Mouse (Mus musculus): ENCODE measurements around the gene Hist2h2be. TPM values are rescaled to one million over a fixed set of nuclear protein-coding genes. Genes with fewer than 3 reads are reported as not detected.
"Not testable (repeated sequence)": the region's sequence is repeated elsewhere in the genome, so short reads cannot be mapped to it uniquely, and the experiment has no call there.

Hist2h2be gene
- total RNA-seq, 2 experiments from 2014 or later: 4.2 to 6.2 TPM

DNA sequence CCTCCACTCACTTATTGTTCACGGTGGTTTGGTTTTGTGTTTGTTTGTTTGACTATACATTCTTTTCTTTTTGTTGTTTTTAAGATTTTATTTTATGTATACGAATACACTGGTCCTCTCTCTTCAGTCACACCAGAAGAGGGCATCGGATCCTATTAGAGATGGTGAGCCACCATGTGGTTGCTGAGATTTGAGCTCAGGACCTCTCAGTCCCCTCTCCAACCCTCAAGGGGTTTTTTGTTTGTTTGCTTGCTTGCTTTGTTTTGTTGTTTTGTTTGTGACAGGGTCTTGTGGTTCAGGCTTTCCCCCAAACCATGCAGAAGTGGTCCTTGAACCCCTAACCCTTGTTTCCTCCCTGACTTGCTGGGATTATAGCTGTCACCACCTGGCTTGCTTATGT is 40.7 kb downstream of the Hist2h2be start:
- DNase-seq (ENCODE audit: low spot score): no peak

DNA sequence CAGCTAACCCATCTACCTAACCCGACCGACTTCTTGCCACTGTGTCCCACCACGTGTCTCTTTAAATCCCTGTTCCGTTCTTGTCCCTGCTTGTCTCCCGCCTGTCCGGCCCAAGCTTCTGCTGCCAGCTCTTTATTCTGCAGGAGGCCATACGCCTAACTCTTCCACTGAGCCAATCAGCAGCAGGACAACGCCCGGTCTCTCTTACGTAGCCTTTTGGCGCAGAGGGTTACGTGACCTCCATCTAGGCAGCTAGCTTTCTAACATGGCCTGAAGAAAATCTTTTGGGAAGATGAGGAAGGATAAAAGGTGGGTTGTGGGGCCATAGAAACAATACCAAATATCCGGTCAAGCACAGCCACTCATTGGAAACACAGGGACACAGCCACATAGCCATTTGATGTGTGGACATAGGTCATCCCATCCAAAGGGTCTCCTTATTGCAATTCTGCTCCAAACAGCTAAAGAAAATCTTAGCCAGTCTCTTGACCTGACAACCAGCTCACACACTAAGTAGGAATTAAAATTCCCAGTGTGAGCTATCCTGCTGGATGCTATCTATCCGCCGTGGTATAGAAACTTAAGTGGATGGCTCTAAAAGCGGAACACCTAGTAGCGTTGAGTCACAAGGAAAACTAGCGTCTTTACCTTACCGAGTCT is 41.4 kb downstream of the Hist2h2be start:
- peak; percentile 90 for DNase-seq (ENCODE audit: low spot score)

DNA sequence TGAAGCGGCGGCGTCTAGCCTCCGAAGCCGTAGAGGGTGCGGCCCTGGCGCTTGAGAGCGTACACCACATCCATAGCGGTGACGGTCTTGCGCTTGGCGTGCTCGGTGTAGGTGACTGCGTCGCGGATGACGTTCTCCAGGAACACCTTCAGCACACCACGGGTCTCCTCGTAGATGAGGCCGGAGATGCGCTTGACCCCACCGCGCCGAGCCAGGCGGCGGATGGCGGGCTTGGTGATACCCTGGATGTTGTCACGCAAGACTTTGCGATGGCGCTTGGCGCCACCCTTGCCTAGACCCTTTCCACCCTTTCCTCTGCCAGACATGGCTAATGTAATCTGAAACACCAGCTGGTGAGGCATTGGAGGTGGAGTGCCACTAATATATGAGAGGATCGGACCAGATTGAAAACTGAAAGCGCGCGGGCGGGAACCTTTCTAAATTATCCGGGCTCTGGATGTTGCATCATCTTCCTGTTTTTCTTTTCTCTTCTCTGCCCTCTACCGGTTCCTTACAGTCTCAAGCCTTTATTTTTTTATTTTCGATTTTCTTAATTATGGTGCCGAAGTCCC is 42.1 kb downstream of the Hist2h2be start, which contains the start of gene Hist2h4:
Gene Hist2h4, minus strand, starts transcription at position 333 of the 572 bp plus-strand sequence.
- peak; percentile 98 for DNase-seq (ENCODE audit: low spot score)

DNA sequence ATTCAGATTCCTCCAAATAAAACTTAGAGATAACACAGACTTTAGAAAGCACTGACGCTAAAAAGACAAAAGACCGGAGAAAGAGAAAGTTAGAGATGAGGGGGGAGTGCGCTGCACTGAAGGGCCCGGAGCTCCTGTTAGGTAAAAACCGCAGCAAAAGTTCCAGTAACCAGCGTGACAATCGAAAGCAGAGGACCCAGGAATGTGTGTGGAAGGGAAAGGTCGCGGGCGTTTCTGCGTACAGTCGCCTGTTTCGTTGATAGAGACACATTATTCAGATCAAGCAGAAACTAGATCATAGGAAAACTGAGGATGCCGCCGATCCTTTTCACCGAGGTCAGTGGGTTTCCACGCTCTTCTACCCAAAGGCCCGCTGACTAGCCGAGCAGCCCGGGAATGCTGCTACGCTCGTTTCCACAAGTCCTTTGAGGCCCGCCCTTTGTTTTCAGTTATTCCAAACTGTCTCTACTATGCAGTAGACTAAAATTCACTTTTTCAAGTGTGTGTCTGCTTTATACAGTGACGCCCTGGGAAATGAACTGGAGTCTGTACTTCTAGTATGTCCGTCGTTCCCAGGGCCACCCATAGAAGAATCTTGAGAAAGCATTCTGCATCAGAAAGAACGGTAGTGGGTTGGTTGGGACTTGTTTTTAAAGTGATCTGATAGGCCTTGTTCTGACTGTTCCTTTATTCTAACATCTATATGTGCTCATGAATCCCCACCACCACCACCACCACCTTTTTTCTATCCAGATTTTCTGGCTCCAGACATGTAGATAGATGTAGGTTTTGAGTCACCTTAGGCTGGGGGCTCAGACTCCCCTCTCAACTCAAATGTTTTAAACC is 42.9 kb downstream of the Hist2h2be start:
- DNase-seq (ENCODE audit: low spot score): no peak

DNA sequence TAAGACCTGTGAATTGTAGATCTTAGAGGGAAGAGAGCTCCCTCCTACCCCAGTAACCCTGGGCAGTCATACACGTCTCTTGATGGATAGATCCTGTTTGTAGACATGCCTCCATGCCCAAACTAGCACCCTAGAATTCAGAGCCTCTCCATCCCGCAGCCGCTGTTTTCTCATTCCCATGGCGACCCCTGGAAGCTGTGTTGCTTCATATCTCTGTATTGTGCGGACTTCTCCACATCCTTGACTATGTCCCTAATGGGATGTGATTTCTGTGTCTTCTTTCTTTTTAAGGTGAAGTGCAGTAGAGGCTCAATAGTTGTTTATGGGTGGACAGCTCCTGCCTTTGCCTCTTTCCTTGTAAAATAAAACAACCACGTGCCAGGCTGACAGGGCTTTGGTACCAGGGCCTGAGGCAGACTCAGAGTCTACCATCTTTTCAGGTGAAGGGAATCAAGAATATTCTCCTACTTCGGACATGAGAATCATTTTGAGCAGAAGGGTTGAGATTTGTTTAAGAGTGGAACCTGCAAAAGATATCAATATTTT is 43.6 kb downstream of the Hist2h2be start:
- DNase-seq (ENCODE audit: low spot score): no peak

DNA sequence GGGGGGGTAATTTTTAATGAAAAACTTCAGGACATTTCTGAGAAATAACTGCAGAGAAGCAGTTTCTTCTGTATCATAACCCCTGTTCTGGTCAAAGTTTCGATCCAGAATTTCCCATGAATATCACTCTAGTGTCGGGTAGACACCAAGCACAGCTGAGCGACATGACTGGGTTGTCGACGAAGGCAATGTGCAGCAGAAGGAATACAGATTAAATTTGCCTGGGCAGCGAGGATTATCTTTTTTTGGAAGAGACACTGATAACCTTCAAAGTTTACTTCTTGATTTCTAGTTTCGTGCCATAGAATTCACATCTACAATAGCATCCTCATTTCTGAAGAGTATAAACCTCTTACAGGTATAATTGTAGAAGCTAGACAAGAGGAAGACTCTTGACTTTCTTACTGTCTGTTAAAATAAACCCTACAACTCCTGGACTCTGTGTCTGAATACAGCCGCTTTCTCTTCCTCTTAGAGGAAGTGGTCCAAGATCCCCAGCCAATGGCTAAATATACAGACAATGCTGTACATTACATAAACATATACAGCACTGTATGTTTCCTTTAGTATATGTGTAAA is 45.3 kb downstream of the Hist2h2be start:
- no peak for DNase-seq (ENCODE audit: low spot score)

DNA sequence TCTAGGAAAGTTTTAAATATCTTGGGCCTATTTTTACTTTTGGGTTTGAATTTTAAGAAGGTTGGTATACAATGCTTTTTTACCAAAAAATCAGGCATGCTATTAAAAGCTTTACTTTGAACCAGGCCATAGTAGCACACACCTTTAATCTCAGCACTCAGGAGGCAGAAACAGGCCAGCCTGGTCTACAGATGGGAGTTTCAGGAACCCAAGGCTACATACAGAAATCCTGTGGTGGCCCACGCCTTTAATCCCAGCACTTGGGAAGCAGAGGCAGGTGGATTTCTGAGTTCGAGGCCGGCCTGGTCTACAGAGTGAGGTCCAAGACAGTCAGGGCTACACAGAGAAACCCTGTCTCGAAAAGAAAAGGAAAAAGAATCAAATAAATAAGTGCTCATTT is 46.6 kb downstream of the Hist2h2be start:
- no peak for DNase-seq (ENCODE audit: low spot score)

DNA sequence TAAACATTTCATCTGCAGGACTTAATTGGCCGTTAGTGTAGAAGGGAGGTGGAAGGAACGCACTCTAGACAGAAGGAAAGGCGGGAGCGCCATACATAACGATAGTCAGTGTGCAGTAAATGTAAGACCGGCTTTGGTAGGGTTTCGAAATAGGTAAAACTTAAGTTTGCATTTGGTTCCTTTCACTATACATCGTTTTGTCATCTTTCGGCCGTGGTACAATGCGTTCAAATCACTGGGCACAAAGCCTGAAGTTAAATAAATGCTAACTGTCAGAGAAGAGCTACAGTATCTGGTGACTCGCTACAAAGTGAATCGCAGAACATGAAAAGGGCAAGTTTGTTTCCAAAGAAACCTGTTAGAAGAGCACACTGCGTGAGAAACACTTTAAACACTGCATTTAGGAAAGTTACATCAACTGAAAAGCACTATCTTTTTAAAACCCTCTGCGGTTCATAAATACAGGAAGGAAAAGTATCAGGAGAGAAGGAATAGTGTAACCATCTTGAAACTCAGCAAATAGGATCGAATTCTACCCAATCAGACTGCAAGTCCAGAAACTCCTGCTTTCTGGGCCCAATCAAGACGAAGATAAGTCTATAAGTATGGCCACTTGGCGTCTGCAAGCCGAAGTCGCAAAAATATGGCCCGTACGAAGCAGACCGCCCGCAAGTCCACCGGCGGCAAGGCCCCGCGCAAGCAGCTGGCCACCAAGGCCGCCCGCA is 47.3 kb downstream of the Hist2h2be start, which contains the start of gene Hist2h3b:
Gene Hist2h3b, plus strand, starts transcription at position 604 of the 725 bp plus-strand sequence.
- peak; percentile 74 for DNase-seq (ENCODE audit: low spot score)

DNA sequence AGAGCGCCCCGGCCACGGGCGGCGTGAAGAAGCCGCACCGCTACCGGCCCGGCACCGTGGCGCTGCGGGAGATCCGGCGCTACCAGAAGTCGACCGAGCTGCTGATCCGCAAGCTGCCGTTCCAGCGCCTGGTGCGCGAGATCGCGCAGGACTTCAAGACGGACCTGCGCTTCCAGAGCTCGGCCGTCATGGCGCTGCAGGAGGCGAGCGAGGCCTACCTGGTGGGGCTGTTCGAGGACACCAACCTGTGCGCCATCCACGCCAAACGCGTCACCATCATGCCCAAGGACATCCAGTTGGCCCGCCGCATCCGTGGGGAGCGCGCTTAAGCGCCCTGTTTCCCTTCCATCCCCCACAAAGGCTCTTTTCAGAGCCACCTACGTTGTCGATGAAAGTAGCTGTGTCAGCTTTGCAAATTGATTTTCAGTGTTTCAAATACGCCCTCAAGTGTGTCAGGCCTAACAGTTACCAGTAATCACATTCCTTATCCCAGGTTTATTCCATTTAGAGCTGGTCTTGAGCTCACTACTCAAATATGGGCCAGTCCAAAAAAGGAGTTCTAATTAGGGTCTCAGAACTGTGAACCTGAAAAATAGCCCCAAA is 48.0 kb downstream of the Hist2h2be start:
- not testable (repeated sequence) for DNase-seq (ENCODE audit: low spot score)

DNA sequence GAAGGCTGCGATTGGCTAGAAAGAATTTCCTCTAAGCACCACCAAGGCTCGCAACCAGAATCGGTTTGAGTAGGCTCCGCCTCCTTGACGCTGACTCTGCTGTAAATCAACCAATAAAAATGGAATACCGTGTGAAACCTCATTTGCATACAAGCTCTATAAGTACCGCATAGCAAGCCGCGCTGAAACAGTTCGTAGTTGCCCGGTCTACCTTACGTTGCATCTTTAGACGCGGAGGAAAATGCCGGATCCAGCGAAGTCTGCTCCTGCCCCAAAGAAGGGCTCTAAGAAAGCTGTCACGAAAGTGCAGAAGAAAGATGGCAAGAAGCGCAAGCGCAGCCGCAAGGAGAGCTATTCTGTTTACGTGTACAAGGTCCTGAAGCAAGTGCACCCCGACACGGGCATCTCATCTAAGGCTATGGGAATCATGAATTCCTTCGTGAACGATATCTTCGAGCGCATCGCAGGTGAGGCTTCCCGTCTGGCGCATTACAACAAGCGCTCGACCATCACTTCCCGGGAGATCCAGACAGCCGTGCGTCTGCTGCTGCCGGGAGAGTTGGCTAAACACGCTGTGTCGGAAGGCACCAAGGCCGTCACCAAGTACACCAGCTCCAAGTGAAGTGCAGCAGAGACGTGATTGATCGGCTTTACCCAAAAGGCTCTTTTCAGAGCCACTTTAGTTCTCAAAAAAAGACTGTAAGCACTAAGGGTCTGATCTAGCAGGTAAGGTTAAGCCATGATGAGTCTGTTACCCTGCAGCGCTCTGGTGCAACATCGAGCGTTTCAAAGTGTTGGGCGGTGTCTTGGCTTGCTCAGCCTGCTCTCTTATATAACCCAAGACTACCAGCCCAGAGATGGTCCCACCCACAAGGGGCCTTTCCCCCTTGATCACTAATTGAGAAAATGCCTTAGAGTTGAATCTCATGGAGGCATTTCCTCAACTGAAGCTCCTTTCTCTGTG is 48.9 kb downstream of the Hist2h2be start, which contains the start of gene Hist2h2bb:
Gene Hist2h2bb, plus strand, starts transcription at position 242 of the 964 bp plus-strand sequence.
- peak; percentile 92 for DNase-seq (ENCODE audit: low spot score)

Small RNAs within 50 kb of the gene (microRNA-seq; reads per million reads assigned to microRNA genes)
- not detected for gene Gm44492
- not detected for gene Gm47311
- not detected for gene Gm47313

Other genes with a start within 250 kb of the Hist2h2be start
- gene Plekho1, start 225.1 kb upstream of the Hist2h2be start, total RNA-seq (2021): 10 to 100 TPM; 13.9 to 22.0 TPM
- gene Vps45, start 162.7 kb upstream of the Hist2h2be start, total RNA-seq (2021): 10 to 100 TPM; 19.6 to 19.8 TPM
- 10 to 100 TPM; 57.4 to 58.2 TPM for gene Otud7b, start 116.6 kb upstream of the Hist2h2be start, total RNA-seq (2021)
- gene Mtmr11, start 59.1 kb upstream of the Hist2h2be start, total RNA-seq (2021): 1 to 10 TPM; 2.0 to 3.1 TPM
- gene Sf3b4, start 48.8 kb upstream of the Hist2h2be start, total RNA-seq (2021): 10 to 100 TPM; 12.1 to 14.4 TPM
- gene Sv2a, start 40.0 kb upstream of the Hist2h2be start, total RNA-seq (2021): under 1 TPM; 0.17 to 0.21 TPM
- 10 to 100 TPM; 27.8 to 31.6 TPM for gene Bola1, start 1.4 kb upstream of the Hist2h2be start, total RNA-seq (2021)
- gene Hist2h2ab, start 1.3 kb upstream of the Hist2h2be start, total RNA-seq (2021): 1 to 10 TPM in 1 of 2 experiments, under 1 TPM in 1; 0.62 to 1.8 TPM
- 10 to 100 TPM in 1 of 2 experiments, 1 to 10 TPM in 1; 6.7 to 12.5 TPM for gene Hist2h2ac, start 239 bp upstream of the Hist2h2be start, total RNA-seq (2021)
- gene Hist2h3c2, start 18.0 kb downstream of the Hist2h2be start, total RNA-seq (2021): 1 to 10 TPM; 4.7 to 4.9 TPM
- gene Hist2h2aa2, start 19.2 kb downstream of the Hist2h2be start, total RNA-seq (2021): 100 to 1,000 TPM; 170 to 186 TPM
- 1 to 10 TPM; 2.8 to 4.7 TPM for gene Hist2h2aa1, start 24.4 kb downstream of the Hist2h2be start, total RNA-seq (2021)
- not detected for gene Hist2h3c1, start 25.6 kb downstream of the Hist2h2be start, total RNA-seq (2021)
- 1 to 10 TPM; 4.6 to 7.8 TPM for gene Hist2h4, start 42.2 kb downstream of the Hist2h2be start, total RNA-seq (2021)
- 10 to 100 TPM; 14.0 to 16.9 TPM for gene Hist2h3b, start 47.5 kb downstream of the Hist2h2be start, total RNA-seq (2021)
- gene Hist2h2bb, start 48.6 kb downstream of the Hist2h2be start, total RNA-seq (2021): 10 to 100 TPM; 15.3 to 27.5 TPM
- gene Fcgr1, start 72.8 kb downstream of the Hist2h2be start, total RNA-seq (2021): under 1 TPM in 1 of 2 experiments, not detected in 1; 0.14 TPM
- gene BC107364, start 231.2 kb downstream of the Hist2h2be start, total RNA-seq (2021): not detected

Data from gastrocnemius, adult 18-20 months (tissue).